Mouse (Mus musculus): Measurements from ENCODE around the gene Mei1.

DNA sequence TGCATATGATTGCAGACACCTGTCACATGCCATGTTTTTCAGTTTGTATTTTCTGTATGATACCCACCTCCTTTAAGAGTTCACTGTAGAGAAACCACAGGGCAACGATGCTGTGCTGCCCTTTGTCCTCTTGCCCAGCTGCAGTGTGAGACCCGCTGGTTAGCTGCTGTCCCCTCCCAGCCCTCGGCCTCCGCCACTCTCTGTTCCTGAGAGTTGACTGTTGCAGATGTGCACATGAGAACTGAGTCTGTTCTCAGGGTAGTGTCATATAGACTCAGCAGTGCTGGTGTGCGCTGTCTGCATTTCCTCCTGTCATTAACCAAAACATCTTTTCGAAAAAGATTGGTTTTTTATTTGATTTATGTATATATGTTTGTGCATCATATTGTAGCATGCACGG is 37.4 kb upstream of the Mei1 start:
- TF ChIP-seq EP300 (IDR thresholded peaks at IDR 0.05) (no peak), CTCF (IDR thresholded peaks at IDR 0.05) (no peak)

Data from lung, postnatal 0 days (tissue).